Mouse (Mus musculus) ZHBTc4 (cell line): ENCODE measurements around the gene Lancl3.
A peak's percentile ranks its signal among the peaks of the same experiment; 100 is the strongest.
"Not testable (repeated sequence)": the region's sequence is repeated elsewhere in the genome, so short reads cannot be mapped to it uniquely, and the experiment has no call there.

Experiments
- DNase-seq: peaks from one replicate; pipeline ENCODE4 v3.0.0-alpha.2; 2011; ENCODE audit warnings: low read depth, low spot score

The Lancl3 gene

DNA sequence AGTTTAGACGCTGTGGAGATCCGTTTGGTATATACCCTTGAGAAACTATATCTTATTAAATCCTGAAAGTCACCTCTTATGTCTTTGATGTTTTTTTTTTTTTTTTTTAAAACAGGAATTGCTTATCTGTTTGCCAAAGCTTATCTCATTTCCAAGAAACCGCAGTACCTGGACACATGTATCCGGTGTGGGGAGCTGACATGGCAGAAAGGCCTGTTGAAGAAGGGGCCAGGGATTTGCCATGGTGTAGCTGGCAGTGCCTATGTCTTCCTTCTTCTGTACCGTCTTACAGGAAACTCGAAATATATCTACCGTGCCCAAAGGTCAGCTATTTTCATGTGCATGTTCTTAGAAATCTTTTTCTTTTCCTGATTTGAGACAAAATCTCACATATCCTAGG is 58.1 kb downstream of the Lancl3 start:
- DNase-seq = no peak

DNA sequence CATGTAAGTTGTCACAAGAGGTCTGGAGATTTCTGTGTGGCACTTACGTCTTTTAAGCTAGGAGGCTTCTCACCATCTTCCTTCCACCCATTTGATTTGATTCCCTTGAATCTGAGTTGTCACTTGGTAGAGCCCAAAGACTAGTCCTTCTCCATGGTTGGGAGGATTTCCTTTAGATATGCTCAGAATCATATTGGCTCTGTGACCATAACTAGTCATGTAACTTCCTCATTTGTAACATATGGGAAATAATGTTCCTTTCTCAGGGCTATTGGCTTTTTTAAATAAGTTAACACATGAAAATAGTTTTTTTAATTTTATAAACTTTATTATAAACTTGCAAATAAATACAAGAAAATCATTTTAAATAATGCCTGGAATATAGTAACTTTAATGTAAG is 59.6 kb downstream of the Lancl3 start:
- no peak for DNase-seq

DNA sequence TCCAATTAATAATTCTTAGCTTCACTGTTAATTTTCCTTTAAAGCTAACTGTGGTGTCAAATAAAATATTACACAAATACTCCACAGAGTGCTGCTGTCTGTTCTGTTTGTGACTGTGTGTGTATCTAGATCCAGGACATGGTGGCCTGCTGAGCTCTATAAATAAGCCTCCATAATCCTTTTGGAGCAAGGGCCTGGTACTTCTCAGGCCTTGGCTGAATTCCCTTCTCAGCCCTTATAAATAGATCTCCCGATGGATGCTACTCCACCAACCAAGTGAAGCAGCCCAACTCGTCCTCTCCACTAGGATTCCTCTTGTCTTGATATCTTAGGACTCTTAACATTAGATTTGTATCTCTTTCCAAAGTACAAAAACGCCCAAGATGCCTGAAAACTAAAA is 71.4 kb downstream of the Lancl3 start:
- no peak for DNase-seq

DNA sequence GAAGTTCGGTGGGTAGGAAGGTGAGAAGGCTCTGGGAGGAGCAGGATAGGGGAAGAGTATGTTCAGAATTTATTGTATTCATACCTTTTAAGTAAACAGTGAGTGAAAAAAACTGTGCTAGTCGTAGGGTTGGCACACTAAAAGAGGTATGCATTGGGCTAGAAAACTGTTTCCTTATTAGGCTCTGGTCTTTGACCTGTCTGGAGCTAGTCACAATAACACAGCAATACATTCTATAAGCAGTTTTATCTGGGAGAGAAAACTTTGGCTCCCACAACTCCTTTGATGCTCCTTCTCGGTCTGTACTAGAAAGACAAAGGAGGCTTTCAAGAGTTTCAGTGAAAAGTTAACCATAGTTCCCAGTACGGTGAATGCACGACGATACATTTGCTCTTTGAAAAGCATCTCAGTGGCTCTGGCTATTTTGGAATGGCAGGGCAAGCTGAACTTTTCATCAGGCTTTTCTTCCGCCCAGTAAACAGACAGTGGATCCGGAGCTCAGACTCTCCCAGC is 72.3 kb downstream of the Lancl3 start:
- DNase-seq = no peak

DNA sequence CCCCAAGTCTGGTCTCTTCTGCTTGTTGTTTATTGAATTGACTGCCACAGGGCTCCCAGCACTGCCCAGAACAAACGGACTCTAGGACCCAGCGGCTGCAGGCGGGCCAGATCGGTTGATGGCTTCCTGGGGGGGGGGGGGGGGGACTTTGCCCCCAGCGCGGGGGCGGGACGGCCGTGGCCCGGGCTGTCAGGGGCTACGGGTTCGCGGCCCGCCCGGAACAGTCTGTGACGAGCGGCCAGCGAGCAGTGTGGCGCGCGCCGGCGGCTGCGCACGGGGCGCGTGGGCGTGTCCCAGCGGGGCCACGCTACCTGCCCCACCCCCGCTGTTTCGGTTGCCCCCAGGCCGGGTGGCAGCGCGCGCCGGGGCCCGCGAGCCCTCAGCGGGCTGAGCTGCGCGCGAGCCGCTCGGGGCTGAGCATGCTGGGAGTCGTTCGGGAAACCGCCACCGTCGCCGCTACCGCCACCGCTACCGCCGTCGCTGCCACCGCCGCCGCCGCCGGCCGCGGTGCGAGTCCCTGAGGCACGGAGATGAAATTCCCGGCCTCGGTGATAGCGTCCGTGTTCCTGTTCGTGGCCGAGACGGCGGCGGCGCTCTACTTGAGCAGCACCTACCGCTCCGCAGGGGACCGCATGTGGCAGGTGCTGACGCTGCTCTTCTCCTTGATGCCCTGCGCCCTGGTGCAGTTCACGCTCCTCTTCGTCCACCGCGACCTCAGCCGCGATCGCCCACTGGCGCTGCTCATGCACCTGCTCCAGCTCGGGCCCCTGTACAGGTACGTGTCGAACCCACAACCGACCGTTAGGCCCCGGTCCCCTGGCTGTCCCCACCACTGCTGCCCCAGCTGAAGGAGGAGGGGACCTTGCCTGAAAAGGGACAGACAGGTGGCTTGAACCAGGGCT is 73.0 kb downstream of the Lancl3 start, which contains the start of gene Xk:
Xk (plus strand) TSS at position 297 of the 902 bp plus-strand sequence.
- peak; percentile 63 for DNase-seq

DNA sequence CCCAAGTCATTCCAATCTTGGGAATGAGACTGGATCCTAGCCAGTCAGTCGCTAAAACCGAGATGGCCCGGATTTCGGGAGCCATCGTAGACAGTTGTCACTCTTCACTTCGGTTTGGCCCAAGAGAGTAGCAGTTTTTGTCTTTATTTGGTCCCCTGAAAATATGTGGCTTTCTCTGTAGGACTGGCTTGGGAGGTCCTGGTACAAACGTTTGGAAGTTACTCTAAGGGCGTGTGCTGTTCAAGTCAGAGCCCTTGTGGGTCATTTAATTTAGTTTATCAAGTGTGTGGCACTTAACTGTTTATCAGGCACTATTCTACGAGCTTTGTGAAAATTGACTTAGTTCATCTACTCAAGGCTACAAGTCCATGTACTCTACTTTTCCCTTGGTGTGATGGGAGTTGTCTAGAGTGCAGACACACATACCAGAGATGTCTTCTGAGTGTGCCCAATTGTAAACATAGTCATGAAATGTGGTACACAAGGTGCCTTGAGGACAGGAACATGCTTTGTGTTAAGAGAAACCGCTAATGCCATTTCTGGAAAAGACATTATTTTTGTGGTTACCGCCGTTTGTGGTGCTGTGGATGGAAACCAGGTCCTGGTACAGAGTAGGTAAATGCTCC is 73.8 kb downstream of the Lancl3 start:
- DNase-seq = no peak

DNA sequence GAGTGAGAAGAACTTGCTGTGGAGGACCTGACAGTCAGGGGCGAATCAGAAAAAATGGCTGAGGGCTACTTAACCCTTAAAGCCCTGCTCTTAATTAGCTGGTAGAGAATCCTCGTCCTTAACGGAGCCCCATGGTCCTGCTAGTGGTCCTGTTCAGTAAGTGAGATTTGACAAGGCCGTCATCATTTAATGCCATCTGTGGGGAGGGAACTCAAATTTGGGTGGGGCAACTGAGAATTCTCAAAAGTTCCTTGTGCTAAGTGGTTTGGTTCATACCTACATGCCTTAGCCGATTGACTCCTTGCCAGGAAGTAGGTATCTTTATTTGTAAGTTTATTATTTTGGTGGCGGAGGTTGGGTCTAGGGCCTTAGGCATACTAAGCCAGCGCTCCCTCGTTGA is 74.6 kb downstream of the Lancl3 start:
- no peak for DNase-seq

DNA sequence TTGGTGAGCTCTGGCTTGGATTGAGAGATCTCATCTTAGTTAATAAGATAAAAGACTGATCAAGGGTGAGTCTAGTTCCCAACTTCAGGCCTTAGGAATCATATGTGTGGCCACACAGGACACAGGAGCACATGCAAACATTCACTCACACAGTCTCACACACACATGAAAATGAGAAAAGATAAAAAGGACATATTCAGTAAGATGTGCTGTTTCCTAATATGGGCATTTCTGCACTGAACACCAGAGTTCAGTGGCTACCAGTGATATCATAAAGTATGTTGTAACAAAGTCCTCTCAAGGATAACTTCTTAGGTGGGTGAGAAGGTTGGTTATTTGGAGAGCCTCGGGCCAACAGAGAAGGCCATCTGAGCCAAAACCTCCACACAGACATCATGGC is 83.8 kb downstream of the Lancl3 start, which contains the start of gene H2al1m:
H2al1m (plus strand) TSS at position 301 of the 400 bp plus-strand sequence.
- DNase-seq = not testable (repeated sequence)

DNA sequence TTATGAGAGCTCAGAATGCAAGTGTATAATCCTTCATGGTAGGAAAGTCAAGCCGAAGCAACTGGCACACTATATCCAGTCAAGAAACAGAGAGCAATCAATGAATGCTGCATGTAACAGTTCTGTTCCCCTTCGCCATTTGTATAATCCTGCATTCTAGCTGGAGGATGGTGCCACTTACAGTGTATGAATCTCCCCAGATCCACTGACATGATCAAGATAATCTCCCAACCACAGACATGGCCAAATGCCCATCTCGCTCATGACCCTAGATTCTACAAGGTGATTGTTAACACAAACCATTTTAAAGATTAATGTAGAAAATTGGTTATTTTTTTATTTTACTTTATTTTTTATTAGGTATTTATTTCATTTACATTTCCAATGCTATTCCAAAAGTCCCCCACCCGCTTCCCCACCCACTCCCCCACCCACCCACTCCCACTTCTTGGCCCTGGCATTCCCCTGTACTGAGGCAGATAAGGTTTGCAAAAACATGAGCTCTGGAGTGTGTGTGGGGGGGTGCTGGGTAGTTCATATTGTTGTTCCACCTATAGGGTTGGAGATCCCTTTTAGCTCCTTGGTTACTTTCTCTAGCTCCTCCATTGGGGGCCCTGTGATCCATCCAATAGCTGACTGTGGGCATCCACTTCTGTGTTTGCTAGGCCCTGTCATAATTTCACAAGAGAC is 93.6 kb downstream of the Lancl3 start:
- DNase-seq = not testable (repeated sequence)

DNA sequence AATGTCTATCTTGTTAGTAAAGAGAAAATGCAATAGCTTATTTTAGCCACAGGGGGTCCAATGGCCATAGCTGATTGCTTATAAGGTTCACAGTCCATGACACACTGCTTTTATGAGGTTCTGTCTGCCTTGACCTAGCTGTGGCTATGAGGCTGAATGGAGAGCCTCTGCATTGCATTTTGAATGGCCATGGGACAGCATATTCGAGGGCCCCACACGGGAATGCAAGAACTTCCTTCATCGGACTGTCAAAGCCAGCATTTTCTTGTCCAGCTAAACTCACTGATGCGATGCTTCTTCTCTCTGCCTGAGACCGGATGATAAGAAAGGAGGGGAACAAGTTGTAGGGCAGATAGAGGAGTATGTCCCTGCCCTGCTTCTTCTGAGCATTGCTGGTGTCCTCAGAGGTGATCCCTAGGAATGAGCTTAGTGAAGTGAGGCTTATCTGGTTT is 98.7 kb downstream of the Lancl3 start:
- DNase-seq = no peak

DNA sequence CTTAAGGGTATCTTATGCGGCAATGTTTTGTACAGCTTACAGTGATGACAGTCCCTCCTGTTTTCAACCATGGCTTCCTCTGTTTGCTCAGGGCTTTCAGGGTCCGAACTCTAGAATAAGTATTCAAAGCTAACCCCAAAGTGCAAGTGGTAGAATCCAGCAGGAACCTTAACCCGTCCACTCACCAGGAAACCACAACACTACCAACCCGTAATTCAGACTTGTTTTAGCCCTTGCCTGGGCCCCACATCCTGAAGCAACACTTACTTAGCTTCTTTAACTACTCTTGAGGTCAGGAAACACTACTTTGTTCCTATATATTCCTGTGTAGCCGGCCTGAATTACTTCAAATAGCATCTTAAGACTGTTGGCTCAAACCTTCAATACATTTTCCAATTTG is 103.1 kb downstream of the Lancl3 start:
- DNase-seq = no peak

DNA sequence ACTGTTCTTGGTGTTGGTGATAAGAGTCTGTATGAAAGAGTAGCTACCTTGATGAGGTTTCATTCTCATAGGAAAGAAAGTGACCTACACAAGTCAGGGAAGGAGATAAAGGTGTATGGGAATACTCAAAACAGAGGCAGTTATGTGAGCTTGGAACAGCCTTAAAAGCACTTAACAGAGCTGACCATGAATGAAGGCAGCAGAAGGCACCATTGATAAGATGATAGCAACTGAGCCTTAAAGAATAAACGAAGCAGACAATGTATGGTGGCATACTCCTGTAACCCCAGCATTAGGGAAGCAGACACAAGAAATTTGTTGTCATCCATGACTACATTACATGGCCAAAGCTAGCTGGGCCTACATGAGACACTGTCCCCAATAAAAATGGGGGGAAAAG is 103.8 kb downstream of the Lancl3 start:
- no peak for DNase-seq

DNA sequence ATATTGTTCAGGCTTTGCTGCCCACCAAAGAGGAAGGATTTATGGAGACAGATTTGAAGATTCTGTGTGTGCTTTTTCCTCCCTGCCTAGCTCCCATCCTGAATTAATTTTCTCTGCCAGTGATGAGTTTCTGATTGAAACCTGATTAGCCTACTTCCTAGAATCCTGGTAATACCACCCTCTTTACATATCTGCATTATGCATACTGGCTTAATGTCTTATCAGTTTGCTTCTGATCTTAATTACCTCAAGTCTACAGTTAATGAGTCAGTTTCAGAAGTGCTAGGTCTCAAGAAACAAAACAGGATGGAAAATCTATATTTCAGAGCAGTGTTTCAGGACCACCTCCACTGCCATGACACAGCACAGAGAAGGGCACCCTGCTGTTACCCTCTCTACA is 116.8 kb downstream of the Lancl3 start:
- DNase-seq = not testable (repeated sequence)
